Mouse (Mus musculus) olfactory bulb, adult 2 months (tissue): ENCODE results near the gene Nxph2.

Source experiments
- CTCF ChIP-seq: fragments of 200-500 bp; IDR thresholded peaks from 2 replicates; pipeline ENCODE4 v1.5.1; 2012; ENCODE audit warnings: low read depth, mild to moderate bottlenecking, low read length, moderate library complexity; ENCODE audit not compliant: insufficient read depth
- POLR2A ChIP-seq: fragments of 200-500 bp; IDR thresholded peaks from 2 replicates; pipeline ENCODE4 v1.6.1; 2012; ENCODE audit warnings: mild to moderate bottlenecking, low read depth, low read length, moderate library complexity; ENCODE audit not compliant: insufficient read depth

- TF ChIP-seq POLR2A (no peak), CTCF (no peak)
Measured at GRCm38 (mm10) chr2:23320746-23321585, at the start of gene Nxph2.
